Mouse (Mus musculus): ENCODE results near the gene Lrif1. TPM values are rescaled to one million over a fixed set of nuclear protein-coding genes. Genes with fewer than 3 reads are reported as not detected.

The Lrif1 gene
- polyA plus RNA-seq, 2 experiments = 3.0 to 4.4 TPM

DNA sequence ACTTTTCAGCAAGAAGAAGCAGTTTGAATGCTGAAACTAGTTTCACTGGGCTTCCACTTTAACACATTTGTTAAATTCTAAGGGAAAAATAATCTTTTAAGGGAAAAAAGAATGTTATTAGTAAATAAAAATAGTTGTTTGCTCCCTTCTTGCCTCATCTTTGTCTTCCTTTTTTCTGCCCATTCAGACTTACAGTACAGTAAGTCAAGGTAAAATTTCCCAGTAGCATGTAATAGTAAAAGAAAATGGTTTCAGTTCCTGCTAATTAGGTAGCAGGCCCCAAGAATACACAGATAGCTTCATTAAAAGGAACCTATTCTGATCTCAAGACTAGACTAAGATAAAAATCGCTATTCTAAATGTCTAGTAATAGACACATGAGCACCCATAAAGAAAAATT lies 71.1 kb downstream of the Lrif1 start:
- DNase-seq (ENCODE audit: low read depth in 3 of 3, low spot score in 3 of 3) (no peak), ATAC-seq (ENCODE audit: insufficient read depth) (no peak)
- no peak overlapping the region for H3K4me3 ChIP-seq (ENCODE audit: insufficient read depth in 1 of 2, low read depth in 2 of 2, low read length in 2 of 2)
- no peak overlapping the region for H3K27ac ChIP-seq
- TF ChIP-seq EP300 (IDR thresholded peaks at IDR 0.05; ENCODE audit: low read depth) (no peak), CTCF (IDR thresholded peaks at IDR 0.05; ENCODE audit: low read depth) (no peak)
- H3K4me1 ChIP-seq (replicated peaks; ENCODE audit: control insufficient read depth in 2 of 2, insufficient read depth in 2 of 2, low read length in 1 of 2) = no peaks in the 10 kb centered on the region
- no peak overlapping the region for H3K4me2 ChIP-seq (ENCODE audit: low read depth)
- H3K9me3 ChIP-seq (ENCODE audit: control insufficient read depth, low read length) = no peaks in the 10 kb centered on the region
- no peaks in the 10 kb centered on the region for H3K36me3 ChIP-seq (replicated peaks; ENCODE audit: control insufficient read depth, insufficient read depth, low read depth)
- no peaks in the 10 kb centered on the region for H3K27me3 ChIP-seq (ENCODE audit: control insufficient read depth, insufficient read depth, low read length)
- no peak overlapping the region for H3K9ac ChIP-seq (replicated peaks)
- WGBS (ENCODE audit: insufficient replicate concordance) = 37% methylated on average over 1 of the region's 1 CpGs

- 65% methylated on average over 1 of the region's 1 CpGs for WGBS (ENCODE audit: insufficient replicate concordance)
- no peak overlapping the region for H3K4me3 ChIP-seq (ENCODE audit: insufficient read depth in 1 of 2, low read depth in 2 of 2, low read length in 2 of 2)
- DNase-seq (ENCODE audit: low read depth in 3 of 3, low spot score in 3 of 3) = no peak
Observed at GRCm38 (mm10) chr3:106771834-106772233, 87.0 kb downstream of the Lrif1 start.

DNA sequence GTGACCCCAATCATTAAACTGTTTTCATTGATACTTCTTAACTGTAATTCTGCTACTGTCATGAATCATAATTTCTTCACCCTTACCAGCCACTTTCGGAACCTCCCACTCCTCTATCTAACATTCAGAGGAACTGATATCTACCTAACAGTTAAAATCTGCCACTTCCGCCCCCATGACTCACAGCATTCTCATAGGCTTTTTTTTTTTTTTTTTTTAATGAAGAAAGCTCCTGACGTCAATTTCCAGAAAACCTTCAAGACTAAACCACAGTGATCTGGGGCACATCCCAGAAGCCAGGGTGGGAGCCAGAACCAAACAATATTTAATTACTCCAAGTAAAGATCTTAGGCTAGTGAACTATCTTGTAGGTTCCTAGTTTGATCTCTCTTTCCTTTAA lies 100.3 kb downstream of the Lrif1 start:
- no peak for ATAC-seq (ENCODE audit: insufficient read depth)
- TF ChIP-seq CTCF (IDR thresholded peaks at IDR 0.05; ENCODE audit: low read depth) = no peak
- no peak for TF ChIP-seq EP300 (IDR thresholded peaks at IDR 0.05; ENCODE audit: low read depth)
- Histone ChIP-seq H3K36me3 (replicated peaks; ENCODE audit: control insufficient read depth, insufficient read depth, low read depth) (no peaks in the 10 kb centered on the region), H3K27me3 (ENCODE audit: control insufficient read depth, insufficient read depth, low read length) (no peaks in the 10 kb centered on the region), H3K4me1 (replicated peaks; ENCODE audit: control insufficient read depth in 2 of 2, insufficient read depth in 2 of 2, low read length in 1 of 2) (no peaks in the 10 kb centered on the region), H3K4me2 (ENCODE audit: low read depth) (no peak overlapping the region), H3K4me3 (ENCODE audit: insufficient read depth in 1 of 2, low read depth in 2 of 2, low read length in 2 of 2) (no peak overlapping the region), H3K9ac (replicated peaks) (no peak overlapping the region), H3K27ac (no peak overlapping the region), H3K9me3 (ENCODE audit: control insufficient read depth, low read length) (no peaks in the 10 kb centered on the region)
- no peak for DNase-seq (ENCODE audit: low read depth in 3 of 3, low spot score in 3 of 3)
- WGBS (ENCODE audit: insufficient replicate concordance) = 39% methylated on average over 3 of the region's 3 CpGs

More at GRCm38 (mm10) chr3:106771834-106772233, 87.0 kb downstream of the Lrif1 start:
- Histone ChIP-seq H3K36me3 (replicated peaks; ENCODE audit: control insufficient read depth, insufficient read depth, low read depth) (no peaks in the 10 kb centered on the region), H3K9ac (replicated peaks) (no peak overlapping the region), H3K27me3 (ENCODE audit: control insufficient read depth, insufficient read depth, low read length) (no peaks in the 10 kb centered on the region), H3K4me2 (ENCODE audit: low read depth) (no peak overlapping the region), H3K9me3 (ENCODE audit: control insufficient read depth, low read length) (no peaks in the 10 kb centered on the region), H3K27ac (no peak overlapping the region), H3K4me1 (replicated peaks; ENCODE audit: control insufficient read depth in 2 of 2, insufficient read depth in 2 of 2, low read length in 1 of 2) (no peaks in the 10 kb centered on the region)
- no peak for TF ChIP-seq EP300 (IDR thresholded peaks at IDR 0.05; ENCODE audit: low read depth)
- no peak for TF ChIP-seq CTCF (IDR thresholded peaks at IDR 0.05; ENCODE audit: low read depth)
- ATAC-seq (ENCODE audit: insufficient read depth) = no peak

Other genes with a start within 250 kb of the Lrif1 start
- 1.7 and 2.1 TPM in 2 replicates for gene Dennd2d, start 202.6 kb upstream of the Lrif1 start, polyA plus RNA-seq (2012; rRNA removed)
- gene Dennd2d, start 202.6 kb upstream of the Lrif1 start, polyA plus RNA-seq (2014; fragmentation: Nextera tagmentation; extraction: Ambion mirVana) = 4.0 and 4.2 TPM in 2 replicates
- gene Dram2, start 137.2 kb upstream of the Lrif1 start, polyA plus RNA-seq (2012; rRNA removed) = 14.3 and 15.8 TPM in 2 replicates
- 28.3 and 29.9 TPM in 2 replicates for gene Dram2, start 137.2 kb upstream of the Lrif1 start, polyA plus RNA-seq (2014; fragmentation: Nextera tagmentation; extraction: Ambion mirVana)
- gene Cept1, start 137.2 kb upstream of the Lrif1 start, polyA plus RNA-seq (2012; rRNA removed) = 10.1 and 10.8 TPM in 2 replicates
- gene Cept1, start 137.2 kb upstream of the Lrif1 start, polyA plus RNA-seq (2014; fragmentation: Nextera tagmentation; extraction: Ambion mirVana) = 27.1 and 27.6 TPM in 2 replicates
- gene Cd53, start 105.2 kb downstream of the Lrif1 start, polyA plus RNA-seq (2012; rRNA removed) = 9.2 and 10.1 TPM in 2 replicates
- gene Cd53, start 105.2 kb downstream of the Lrif1 start, polyA plus RNA-seq (2014; fragmentation: Nextera tagmentation; extraction: Ambion mirVana) = 22.4 and 28.9 TPM in 2 replicates
- not detected in 2 replicates for gene Olfr266, start 141.3 kb downstream of the Lrif1 start, polyA plus RNA-seq (2012; rRNA removed)
- not detected in 2 replicates for gene Olfr266, start 141.3 kb downstream of the Lrif1 start, polyA plus RNA-seq (2014; fragmentation: Nextera tagmentation; extraction: Ambion mirVana)

Measured in liver, embryonic 14.5 days (tissue).